In the genomic region with DNA sequence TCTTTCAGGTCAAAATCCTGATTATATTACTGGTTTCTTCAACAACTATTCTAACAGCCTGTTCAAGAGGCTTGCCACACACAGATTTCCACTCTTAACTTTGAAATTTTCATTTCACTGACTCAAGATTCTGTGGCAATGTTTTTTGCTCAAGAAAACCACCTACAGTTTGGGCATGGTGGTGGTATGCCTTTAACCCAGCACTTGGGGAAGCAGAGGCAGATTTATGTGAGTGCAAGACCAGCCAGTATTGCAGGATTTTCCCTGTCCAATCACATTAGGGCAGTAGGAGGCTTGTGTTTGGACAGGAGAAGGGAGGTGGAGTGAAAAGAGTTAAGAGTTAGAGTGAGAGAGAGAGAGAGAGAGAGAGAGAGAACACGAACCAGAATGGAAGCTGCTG, we compare ENCODE assay signal across 15 mouse cellular contexts. TPM values are rescaled to one million over a fixed set of nuclear protein-coding genes. Genes with fewer than 3 reads are reported as not detected.
DNase-seq lines count a peak whose midpoint lies in the region; TF ChIP-seq lines count a peak whose summit lies in the region.
"Had no signal": no experiment of that assay in that cellular context is flagged by ENCODE, and none has a peak within 500 bp of the region (broad histone marks: within the 10 kb centered on the region; RNA-seq: fewer than 3 reads in every experiment).

No protein-coding gene starts in this region.

- no peak for TF ChIP-seq CTCF in gastrocnemius, adult 2 months (IDR thresholded peaks at IDR 0.05)

- peak overlapping the region; percentile 16; the same call in 1 of the 2 replicates for H3K27ac ChIP-seq in gastrocnemius, adult 2 months
- H3K27ac ChIP-seq: embryonic facial prominence, embryonic 13.5 days; embryonic facial prominence, embryonic 15.5 days; forebrain, embryonic 13.5 days; forebrain, embryonic 15.5 days had no signal

- no peak overlapping the region for H3K4me3 ChIP-seq in gastrocnemius, adult 2 months
- H3K4me3 ChIP-seq: embryonic facial prominence, embryonic 13.5 days; embryonic facial prominence, embryonic 15.5 days; erythroblast, embryonic 14.5 days; forebrain, embryonic 13.5 days; forebrain, embryonic 15.5 days had no signal

- DNase-seq in gastrocnemius, adult 2 months = no peak
- DNase-seq in gastrocnemius, postnatal 4 days (ENCODE audit: low spot score in 2 of 2) = no peak
- DNase-seq in adipocyte (ENCODE audit: low spot score) = peak; percentile 27
- DNase-seq in gonadal fat pad, adult 2 months (ENCODE audit: low read depth) = peak; percentile 52
- no peak for DNase-seq in thymus, postnatal 36 days
- no peak for DNase-seq in cerebellum, adult 11-12 months
- DNase-seq: adrenal gland, adult 2 months; B cell, adult 2 months; embryo, embryonic 11 days; forebrain, postnatal 0 days had no signal

- intact Hi-C loops in gastrocnemius, adult 2 months (cut with DNase I) = no loop called here

RNA-seq across cellular contexts. Expression of a gene that starts 24.9 kb away (rescaled TPM):
- 100 to 1,000 TPM; 111 to 118 TPM for total RNA-seq in gastrocnemius, adult 2 months (2021)
- 10 to 100 TPM; 73.7 to 78.7 TPM for total RNA-seq in gastrocnemius, postnatal 4 days (2021)
- 9.6 and 11.2 TPM in 2 replicates for polyA plus RNA-seq in gonadal fat pad, adult 2 months (2012; rRNA removed)

RNA-seq across cellular contexts. Expression of a gene that starts 54.6 kb away (rescaled TPM):
- total RNA-seq in gastrocnemius, adult 2 months (2021) = 1 to 10 TPM; 1.1 to 1.2 TPM
- total RNA-seq in gastrocnemius, postnatal 4 days (2021) = 1 to 10 TPM; 4.1 to 4.2 TPM
- 2.1 and 2.4 TPM in 2 replicates for polyA plus RNA-seq in gonadal fat pad, adult 2 months (2012; rRNA removed)

Comparison
In these comparisons a context has a peak if more than half of its experiments do, and no peak if none do; other contexts are left out.
1. DNase-seq: peak in adipocyte (single experiment) and gonadal fat pad, adult 2 months (single experiment); none in gastrocnemius, adult 2 months (single experiment), gastrocnemius, postnatal 4 days (0 of 2), thymus, postnatal 36 days (0 of 2) and cerebellum, adult 11-12 months (single experiment).